Mouse (Mus musculus) cerebellum, postnatal 4 days (tissue): ENCODE results near the gene Herc1.

Source experiments
- DNase-seq, 2 experiments: peaks; one replicate each; pipeline ENCODE4 v3.0.0; 2022; ENCODE audit warnings: low spot score in 2 of 2, mixed read lengths in 1 of 2

The Herc1 gene

DNA sequence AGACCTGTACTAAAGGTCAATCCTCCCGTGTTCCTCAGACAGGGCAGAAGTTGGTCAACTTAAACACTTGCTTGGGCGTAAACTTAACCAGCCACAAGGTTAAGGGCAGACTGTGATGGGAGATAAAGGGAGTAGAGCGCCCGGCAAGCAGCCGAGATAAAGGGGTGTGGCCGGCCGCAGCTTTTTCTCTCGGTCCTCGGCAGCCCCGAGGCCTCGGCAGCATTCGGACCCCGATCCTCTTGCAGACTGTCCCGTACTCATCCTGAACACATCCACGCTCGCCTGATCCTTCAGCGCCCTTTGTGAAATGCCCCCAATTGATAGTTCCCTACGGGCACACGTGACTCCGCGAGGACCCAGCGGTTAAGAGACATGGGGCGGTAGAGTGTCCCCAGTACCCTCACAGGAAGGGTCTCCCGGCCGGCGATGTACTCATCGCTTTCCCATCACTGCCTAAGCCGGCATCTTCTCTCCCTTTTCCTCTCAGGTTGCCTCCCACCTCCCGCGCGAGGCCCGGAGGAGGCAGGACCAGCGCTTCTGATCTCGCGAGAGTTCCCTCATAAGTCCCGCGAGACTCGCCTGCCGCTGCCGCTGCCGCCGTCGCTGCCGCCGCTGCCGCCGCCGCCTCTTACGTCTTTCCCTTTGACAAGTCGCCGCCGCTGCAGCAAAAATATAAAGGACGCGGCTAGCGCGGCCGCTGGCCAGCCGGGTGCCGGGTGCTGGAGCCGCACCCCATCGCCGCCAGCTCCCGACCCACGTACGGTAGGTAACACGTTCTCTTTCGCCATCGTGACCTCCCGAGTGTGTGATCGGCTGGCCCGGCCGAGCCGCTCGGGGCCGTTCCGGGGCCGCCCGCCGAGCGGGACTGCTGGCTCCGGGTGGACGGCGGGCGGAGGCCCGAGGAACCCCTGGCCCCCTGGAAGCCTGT lies at the start of gene Herc1:
Gene Herc1 (plus strand): TSS at position 591 of the 928 bp plus-strand sequence.
- peak; percentile 91 to 97 for DNase-seq

DNA sequence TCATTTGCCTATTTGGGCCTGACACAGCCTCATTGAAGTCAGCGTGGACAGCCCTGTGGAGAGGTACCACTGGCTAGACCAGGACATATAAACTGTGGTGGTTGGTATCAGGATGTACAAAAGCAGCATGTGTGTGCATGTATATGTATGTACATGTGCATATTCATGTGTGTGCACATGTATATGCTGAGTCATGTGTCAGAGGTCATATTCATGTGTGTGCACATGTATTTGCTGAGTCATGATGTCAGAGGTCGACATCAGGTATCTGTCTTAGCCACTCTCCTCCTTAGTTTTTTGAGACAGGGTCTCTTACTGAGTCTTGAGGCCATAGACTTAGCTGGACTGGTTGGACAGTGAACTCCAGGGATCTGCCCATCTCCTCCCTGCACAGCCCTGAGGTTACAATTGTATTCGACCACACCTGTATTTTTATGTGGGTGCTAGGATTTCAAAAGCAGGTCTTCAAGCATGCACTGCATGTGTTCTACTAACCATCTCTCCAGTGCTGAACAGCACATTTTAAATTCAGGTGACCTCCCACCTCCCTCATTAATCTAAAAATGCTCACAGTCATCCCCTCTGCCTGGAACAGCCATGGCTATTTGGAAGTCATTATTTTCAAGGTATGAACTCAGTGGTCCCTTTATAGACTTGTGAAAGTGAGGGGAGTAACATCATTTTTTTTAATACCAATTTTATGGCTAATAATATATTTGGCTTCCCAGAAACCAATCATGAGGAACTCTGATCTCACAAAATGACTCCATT lies 45.7 kb upstream of the Herc1 start:
- DNase-seq, result no peak

DNA sequence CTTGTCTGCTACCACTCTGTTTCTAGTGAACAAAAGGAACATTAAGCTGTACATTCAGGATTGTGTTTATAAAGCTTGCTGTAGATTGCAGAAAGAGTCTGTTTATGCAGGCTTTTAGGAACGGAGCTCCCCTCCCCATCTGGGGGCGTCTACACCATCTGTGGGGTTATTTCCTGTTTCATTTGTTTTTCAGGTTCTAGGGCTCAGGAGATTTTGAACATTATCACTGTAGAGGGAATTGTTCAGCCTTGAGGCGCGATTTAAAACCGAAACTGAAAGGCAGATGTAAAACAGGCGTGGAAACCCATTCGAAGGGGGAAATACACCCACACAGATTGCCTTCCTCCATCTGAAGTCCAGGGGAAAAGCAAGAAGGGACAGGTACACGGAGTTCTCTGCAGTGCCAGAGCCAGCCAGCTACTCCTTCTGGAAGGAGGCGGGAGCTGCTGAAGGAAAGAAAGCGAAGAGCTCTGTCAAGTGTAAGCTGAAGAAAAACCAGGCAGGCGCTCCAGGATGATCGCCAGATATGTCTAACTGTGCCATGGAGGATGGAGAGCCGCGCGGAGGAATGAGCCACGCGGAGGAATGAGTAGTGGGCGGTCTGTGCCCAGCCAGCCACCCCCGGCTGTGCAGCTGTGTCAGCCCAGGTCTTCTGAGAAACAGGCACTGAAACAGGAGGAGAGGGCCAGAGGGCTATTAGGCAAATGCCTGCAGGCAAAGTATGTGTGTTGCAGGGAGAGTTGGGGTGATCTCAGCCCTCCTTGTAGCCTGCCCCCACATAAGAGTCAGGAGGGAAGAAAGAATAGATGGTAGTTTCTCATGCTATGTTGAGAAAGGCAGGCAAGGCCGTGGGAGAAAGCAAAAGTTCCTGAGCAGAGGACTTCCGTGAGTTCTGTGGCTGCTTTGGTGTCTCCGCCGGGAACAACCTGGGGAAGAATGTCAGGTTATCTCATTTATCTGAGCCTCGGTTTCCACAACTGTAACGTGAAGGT lies 44.8 kb upstream of the Herc1 start:
- DNase-seq, result peak; percentile 20 to 26

DNA sequence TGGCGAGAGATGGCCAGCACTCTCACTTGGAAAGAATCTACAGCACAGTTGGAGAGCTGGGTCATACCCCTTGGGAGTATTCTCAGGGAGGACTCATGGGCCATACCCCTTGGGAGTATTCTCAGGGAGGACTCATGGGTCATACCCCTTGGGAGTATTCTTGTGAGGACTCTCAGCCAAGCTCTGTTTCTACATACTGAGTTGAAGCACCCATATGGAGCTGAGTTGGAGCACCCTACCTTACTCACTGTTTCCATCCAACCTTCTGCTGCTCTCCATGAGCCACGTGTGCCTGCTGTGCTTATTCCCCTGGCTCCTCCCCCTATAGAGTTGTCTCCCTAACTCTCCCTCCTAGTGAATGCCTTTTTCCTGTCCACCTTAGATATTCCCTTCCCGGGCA lies 43.8 kb upstream of the Herc1 start:
- no peak for DNase-seq

DNA sequence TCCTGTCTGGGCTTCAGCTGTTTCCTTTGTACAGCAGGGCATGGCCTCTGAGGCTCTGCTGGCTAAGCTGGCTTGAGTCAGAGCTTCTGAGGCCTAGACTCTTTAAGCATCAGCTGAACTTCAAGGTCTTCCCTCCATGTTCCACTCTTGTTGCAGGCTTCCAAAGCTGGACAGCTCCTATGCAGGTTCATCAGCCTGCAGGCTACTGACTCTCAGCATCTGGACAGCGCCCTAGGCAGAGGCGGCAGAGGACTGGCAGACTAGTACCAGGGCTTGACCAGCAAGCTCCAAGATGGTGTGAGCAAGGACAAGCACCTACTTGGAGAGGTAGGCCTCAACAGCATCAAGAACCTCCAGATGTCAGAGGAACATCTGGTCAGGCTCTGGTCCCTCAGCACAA lies 42.9 kb upstream of the Herc1 start:
- DNase-seq, result no peak

DNA sequence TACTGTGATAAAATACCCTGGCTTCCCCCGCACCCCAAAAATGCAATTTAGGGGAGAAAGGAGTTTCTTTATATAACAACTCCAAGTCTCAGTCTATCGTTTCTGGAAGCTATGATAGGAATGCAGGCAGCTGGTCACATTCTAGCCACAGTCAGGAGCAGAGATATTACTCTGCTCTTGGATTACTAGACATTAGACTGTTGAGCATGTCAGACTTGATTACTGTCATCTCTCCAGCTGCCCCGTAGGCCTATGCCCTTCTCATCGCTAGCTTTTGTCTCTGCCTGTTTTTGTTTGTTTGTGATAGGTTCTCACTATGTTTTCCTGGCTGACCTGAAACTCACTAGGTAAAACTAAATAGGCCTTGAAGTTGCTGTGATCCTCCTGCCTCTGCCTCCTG lies 41.5 kb upstream of the Herc1 start:
- DNase-seq, result no peak

DNA sequence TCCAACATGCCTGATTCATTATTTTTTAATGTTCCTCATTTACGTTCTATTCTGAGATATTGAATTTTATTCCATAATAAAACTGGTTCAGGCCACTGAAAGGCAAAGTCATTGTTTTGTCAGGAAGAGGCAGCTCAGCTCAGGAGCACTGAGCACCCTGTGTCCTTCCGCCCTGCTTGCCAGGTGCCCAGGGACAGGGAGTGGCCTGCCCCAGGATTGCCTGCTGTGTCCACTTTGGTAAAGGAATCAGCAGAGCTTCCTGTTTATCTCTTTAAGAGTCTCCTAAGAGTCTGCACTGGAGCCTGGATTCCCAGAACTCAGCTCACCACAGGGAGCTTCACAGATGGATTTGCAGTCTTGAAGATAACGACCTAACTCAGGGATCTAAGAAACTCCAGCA lies 38.8 kb upstream of the Herc1 start:
- DNase-seq, result no peak

DNA sequence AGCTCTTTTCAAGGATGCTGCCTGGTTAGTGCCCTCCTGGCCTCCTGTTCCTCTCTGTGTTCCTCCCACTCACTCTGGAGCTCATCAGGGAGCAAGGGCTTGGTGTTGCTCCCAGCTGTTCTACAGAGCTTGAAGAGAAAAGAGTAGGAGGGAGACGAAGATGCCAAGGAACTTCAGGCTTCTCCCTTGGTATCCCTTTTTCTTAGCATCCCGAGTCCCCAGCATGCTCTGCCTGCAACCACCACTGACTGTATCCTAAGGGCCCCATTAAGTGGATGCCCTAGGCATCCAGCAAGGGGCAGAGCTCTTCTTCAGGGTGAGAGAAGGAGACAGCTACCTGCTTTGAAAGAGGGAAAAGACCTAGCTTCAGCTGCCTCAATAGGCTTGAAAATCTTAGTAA lies 33.6 kb upstream of the Herc1 start:
- DNase-seq, result no peak

DNA sequence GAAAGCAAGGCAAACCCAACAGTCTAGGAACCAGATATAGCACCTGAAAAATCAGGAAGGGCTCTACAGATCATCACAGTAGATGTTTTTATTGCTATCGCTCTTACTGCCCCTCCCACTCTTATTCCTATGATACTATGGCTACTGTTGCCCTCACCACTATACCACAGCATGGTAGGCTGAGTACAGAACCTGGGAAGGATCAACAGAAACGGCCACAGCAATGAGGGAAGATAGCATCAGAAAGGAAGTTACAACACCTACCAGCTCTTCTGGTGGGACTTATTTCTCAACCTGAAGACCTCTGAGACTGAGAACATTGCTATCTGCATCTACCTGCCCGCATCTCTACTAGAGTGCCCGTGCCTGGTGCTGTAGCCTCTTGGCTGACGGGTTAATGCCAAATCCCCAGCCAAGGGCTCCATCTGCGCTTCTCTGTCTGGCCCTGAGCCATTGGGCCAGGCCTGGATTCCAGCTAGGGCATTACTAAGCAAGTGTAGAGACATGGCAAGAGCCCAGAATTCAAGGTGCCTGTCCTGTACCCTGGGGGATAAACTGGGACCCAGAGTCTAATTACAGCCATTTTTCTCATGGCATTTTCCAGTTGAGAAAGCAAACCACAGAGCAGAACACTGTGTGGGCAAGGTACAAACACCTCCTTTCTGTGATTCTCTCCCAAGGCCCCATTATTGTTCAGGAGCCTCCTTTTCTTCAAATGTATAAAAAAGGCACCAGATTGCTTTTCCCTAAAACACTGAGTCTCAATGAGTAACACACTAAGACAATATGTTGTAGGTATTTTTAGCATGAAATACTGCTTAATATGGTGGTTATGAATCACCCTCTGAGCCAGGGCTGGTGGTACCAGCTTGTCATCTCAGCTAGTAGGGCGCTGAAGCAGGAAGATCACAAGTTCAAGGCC lies 28.0 kb upstream of the Herc1 start:
- DNase-seq, result peak in 1 of 2 experiments; percentile 59

DNA sequence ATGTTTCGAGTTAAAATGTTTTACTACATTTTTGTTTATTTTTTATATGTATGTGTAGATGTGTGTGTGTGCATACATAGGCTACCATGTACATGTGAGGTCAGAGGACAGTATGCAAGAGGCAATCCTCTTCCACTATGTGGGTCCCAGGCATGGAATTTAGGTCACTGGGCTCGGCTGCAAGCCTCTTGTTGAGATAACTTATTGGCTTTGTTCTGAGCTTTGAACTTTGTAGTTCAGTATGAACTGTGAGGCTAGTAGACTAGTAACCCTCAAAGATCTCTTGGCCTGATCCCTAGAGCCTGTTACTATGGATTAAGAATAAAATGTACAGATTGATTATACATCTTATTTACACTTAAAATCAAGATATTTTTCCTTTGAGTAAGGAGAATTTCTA lies 23.4 kb upstream of the Herc1 start:
- no peak for DNase-seq

DNA sequence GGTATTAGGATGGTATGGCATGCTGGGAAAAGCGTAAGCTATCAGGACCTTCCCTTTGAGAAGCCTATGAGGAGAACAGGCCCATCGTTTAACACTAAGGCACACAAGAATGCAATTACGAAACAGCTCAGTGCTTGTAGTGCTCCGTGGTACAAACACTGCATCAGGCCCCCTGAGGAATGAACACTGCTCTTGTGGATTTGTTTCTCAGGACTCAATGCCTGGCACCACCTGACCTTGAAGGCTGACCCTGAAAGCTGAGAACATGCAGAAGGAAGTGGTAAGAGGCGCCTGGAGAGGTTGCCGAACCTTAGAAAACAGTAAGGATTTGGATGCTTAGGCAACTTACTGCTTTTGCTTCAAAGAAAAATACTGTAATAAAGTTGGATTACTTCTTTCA lies 20.8 kb upstream of the Herc1 start:
- no peak for DNase-seq

DNA sequence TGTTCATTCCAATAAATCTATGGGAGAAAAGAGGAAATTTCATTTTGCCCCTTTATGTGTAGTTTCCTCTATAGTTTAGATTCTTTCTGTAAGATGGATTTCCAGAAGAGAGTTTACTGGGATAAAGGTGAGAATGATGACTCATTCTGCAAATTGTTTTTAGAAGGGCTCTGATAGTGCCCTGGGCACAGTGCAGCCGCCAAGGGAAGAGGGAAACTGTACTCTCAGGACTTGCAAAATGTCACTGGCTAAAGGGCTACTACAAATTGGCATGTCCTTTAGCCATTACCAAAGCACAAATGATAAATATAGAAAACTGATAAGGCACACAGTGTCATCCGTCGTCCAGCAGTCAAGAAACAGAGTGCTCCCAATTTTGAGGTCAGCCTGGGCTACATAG lies 19.8 kb upstream of the Herc1 start:
- DNase-seq, result no peak

DNA sequence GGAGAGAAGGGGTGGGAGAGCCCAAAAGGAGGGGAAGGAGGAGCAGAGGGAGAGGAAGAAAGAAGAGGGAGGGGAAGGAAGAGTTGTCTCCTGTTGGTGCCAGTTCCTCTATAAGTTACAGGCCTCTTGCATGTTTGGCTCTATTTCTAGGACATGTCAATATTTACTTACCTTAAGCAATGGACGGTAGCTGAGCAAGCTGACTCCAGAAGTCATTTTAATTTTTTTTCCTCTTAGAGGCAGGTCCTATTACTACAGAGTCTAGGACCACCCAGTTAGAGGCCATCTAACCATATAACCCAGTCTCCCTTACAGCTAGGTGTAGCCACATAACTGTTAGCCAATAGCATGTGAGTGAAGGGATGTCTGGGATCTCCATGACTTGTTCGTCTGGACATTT lies 18.7 kb upstream of the Herc1 start:
- DNase-seq, result no peak

DNA sequence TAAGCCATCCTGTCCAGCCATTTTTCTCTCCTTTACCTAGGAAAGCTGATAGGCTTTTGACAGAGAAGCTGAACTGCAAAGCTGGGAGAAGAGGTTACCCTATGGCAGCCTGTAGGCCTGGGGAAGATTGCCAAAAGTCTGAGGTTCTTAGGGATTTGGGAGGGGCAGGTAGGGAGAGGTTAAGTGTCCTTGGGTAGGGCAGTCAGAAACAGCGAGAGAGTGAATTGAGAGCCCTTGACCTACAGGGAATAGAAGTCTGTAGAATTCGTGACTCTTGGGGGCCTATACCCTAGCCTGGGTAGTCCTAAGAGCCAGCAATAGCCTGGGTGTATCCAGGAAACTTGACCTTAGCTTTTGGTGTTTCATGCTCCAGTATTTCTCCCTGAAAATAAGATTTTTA lies 17.9 kb upstream of the Herc1 start:
- DNase-seq, result no peak

DNA sequence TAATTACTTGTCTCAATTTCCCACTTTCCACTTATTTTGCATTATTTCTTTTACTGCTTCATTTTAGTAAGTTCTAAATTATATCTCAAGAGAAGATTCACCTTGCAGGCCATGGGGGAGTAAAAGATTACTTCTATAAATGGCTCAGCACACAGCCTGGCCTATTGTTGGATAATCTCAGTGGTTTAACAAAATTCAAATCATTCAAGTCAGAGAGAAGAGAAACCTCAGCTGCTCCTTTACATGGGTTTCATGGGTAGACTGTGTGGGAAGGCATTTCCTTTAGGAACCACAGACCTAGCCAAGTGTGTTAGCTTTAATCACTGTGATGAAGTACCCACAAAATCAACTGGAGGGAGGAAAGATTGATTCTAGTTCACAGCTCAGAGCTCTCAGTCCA lies 13.0 kb upstream of the Herc1 start:
- DNase-seq, result no peak

DNA sequence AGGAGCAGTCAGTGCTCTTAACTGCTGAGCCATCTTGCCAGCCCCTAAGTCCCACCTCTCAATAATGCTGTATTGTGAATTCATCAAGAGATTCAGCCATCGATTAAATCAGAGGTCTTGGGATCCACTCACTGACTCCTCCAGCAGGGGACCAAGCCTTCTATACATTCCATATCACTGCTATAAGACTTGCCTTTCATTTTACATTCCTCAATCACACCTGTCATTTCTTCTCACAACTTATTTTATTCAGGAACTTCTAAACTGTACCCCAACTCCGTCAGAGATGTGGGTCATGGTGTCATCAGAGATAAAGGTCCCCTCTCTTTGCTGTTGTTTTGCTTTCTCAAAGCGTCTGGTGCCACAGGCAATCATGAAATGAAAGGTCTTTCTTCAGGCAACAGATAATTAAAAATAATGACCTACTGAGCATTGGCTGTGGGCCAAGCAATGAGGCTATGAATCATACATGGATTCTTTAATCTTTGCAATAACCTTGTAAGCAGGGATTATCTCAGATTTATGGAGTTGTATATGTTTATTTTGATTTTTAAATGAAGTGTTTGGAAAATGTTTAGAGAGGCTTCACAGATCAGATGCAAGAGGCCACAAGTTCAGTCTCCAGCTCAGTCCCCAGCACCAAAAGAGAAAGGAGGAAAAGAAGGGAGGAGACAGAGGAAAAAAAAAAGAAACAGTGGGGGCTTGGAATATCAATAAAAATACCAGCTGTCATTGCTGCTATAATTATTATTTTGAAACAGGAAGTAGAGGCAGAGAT lies 12.1 kb upstream of the Herc1 start:
- DNase-seq, result no peak

DNA sequence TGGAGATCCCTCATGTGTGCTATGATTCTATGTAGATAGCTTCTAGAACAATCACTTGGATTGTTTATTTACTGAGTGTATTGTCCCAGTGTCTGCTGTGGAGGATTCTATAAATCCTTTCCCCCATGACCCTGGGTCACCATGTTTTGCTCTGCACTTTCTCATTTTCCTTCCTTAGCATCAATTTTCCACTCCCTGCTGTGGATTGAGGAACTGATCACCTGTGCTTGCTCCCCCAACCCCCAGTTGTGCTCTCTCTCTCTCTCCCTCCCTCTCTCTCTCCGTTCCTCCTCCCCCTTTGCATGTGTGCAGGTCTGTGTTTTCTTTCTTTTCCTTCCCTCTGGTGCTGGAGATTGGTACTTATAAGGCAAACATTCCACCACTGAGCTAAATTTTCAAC lies 10.5 kb upstream of the Herc1 start:
- DNase-seq, result no peak

DNA sequence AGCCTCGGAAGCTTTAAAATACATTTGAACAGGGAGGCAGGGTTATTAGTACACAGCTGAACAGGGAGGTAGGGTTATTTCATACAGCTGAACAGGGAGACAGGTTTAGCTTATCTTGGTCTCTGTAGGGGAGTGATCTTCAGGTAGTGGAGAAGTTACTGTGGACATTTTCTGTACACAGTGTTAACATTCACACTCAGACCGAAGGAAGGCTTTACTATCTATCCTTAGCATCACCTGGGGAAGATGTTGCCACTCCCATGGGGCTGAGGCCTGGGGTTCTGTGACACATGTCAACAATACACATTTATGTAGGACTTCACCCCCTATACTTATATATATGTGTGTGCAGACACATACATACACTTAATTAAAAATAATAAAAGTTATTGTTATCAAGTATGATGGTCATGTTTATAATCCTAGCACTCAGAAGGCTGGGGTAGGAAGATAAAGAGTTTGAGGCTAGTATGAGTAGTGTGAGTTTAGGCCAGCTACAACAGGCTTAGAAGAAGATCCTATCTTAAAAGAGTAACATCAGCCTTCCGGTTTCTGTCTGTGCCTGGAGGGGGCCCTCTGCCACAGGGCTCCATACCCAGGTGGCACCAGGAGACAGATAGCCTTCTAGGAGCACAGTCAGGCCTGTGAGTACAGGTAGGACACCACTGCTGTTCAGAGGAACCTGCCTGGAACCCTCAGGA lies 9.7 kb upstream of the Herc1 start:
- DNase-seq, result no peak

DNA sequence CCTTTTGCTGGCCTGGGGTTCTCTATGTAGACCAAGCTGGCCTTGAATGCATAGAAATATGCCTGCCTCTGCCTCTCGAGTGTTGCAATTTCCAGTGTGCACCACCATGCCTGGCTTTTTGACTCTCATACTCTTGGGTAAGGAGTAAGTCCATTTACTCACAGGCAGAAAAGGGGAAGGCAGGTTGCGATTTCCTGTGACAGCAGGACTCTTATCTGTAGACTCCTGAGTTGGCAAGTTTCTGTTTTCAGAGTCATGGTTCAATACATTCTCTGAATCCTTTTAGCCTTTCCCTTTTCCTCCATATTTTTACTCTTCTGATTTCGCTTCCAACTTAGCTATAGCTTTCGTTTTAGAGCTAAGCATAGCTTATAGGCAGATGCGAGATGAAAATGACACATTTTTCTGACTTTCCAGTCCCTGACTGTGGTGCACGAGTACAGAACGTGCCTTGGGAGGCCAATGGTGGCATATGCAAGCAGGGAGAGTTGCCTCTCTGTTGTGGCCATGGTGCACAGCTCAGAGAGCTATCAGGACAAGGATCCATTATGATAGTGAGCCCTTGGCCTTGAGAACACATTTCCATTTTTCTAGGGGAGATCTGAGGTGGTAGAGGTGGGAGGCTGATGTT lies 2.7 kb upstream of the Herc1 start:
- no peak for DNase-seq
